Mouse (Mus musculus): ENCODE measurements around the gene Kcng4.

Gene Kcng4

DNA sequence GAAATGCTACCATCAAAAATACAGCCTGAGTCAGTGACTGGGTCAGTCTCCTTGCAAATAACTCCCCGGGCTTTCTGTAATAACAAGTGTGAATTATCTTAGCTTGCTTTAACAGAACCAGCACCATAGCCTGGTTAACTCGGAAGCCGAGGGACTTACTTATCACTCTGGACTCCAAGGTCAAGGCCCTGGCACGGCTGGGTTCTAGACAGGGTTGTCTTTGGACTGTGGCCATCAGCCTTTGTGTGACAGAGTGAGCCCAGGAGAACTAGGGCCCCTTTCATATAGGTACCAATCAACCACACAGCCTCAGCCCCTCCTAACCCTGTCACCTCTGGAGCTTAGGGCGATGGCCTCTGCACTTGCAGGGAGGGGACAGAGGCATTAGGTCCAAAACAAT lies 5.6 kb upstream of the Kcng4 start:
- no peak for DNase-seq (ENCODE audit: low read depth, low spot score)

- DNase-seq (ENCODE audit: low read depth, low spot score), result no peak
These were observed 4.3 kb upstream of the Kcng4 start for GRCm38 (mm10) chr8:119639798-119640197.

- no peak for DNase-seq (ENCODE audit: low read depth, low spot score)
These were observed 2.8 kb upstream of the Kcng4 start for GRCm38 (mm10) chr8:119638261-119638660.

GRCm38 (mm10) chr8:119637381-119637780 lies 1.9 kb upstream of the Kcng4 start:
- no peak for DNase-seq (ENCODE audit: low read depth, low spot score)

- DNase-seq (ENCODE audit: low read depth, low spot score), result no peak
These were observed 1.3 kb upstream of the Kcng4 start for GRCm38 (mm10) chr8:119636766-119637165.

GRCm38 (mm10) chr8:119635958-119636357 lies 478 bp upstream of the Kcng4 start:
- DNase-seq (ENCODE audit: low read depth, low spot score), result no peak

DNA sequence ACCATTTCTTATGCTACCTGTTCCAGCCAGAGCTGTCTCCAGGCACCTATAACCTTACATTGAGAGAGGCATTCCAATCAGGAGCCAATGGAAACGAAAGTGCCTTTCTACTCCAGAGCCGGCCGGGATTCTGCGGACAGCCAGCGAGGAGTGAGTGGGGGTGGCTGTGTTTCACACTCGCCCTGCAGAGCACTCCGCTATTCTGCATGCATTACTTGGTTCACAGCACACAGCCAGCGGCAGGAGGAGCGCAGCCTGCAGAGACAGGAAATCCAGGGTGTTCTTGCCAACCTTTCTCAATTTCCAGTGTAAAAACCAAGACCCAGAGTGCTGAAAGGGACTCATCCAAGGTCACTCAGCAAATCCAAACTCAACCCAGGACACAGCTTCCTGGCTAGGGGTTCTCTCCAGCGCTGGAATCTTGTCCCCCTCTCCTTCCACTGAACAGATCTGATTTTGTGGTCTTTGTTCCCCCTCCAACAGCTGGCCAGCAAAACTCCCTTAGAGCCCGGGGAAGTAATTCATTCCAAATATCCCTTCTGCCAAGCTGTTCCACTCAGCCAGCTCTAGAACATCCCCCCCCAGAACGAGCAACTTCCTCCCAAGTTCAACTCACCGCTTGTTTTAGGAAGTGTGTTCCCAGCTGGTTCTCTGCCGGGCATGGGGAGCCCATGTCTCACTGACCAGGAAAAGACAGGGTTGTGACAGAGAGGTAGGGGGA lies 704 bp downstream of the Kcng4 start:
- no peak for DNase-seq (ENCODE audit: low read depth, low spot score)

GRCm38 (mm10) chr8:119632909-119633308 lies 2.6 kb downstream of the Kcng4 start:
- no peak for DNase-seq (ENCODE audit: low read depth, low spot score)

DNA sequence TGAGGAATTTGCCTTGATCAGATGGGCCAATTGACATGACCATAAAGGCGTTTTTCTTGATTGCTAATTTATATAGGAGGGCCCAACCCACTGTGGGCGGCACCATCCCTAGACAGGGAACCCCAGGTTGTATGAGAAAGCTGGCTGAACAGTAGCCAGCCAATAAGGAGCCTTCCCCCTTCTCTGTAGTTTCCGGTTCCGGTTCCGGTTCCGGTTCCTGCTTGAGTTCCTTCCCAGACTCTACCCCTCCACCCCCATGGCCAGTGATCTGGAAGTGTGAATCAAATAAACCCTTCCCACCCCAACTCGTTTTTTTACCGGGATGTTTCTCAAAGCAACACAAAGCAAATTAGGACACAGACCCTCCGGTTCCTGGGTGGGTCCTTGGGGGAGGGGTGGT lies 3.2 kb downstream of the Kcng4 start:
- DNase-seq (ENCODE audit: low read depth, low spot score), result no peak

DNA sequence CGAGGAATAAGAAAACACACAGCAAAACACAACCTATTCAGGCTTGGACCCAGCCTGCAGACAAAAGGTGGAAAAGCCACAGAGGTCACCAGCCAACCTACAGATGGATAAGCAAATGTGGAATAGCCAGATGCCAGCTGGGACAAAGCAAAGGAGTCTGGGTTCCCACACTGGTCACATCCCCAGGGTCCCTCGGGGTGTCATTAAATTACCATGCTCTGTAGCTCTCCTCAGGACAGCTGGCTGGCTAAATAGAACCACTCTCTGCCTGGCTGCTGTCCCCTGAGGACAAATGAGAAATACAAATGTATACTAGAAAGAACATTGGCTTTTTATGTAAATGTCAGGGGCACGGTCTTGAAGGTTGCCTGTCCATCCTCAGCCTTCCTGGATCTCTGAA lies 4.6 kb downstream of the Kcng4 start:
- DNase-seq (ENCODE audit: low read depth, low spot score), result no peak

DNA sequence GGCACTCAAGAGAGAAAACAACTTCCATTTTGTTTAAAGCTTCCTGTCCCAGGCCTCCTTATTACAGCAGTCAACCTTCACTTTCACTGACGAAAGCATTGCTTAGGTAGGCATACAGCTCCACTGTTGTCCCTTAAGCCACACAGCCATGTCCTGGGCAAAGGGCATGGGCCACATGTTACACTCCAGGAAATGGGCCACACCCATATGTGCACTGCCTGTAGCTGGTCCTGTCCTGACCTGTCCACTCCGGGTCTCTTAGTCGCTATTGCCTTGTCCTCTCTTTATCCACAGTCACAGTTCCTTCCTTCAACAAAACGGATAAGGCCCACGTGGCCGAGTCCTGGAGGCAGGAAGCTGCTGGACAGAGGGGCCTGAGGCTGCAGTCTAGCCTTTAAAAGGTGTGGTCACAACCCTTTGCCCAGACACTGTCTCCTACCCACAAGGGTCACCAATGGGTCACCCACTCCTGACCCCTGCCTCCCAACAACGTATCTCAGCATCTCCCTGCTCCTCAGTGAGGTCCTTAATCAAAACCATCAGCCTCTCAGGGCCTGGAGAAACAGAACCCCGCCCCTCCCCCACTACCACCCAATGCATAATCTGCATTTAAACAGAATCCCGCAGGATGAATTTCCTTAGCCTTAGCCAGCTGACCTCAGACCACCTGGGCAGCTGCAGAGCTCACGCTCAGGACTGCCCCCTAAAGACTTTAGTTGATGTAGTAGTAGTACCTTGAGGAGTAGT lies 7.7 kb downstream of the Kcng4 start:
- DNase-seq (ENCODE audit: low read depth, low spot score), result no peak

GRCm38 (mm10) chr8:119627199-119627598 lies 8.3 kb downstream of the Kcng4 start:
- DNase-seq (ENCODE audit: low read depth, low spot score), result no peak

DNA sequence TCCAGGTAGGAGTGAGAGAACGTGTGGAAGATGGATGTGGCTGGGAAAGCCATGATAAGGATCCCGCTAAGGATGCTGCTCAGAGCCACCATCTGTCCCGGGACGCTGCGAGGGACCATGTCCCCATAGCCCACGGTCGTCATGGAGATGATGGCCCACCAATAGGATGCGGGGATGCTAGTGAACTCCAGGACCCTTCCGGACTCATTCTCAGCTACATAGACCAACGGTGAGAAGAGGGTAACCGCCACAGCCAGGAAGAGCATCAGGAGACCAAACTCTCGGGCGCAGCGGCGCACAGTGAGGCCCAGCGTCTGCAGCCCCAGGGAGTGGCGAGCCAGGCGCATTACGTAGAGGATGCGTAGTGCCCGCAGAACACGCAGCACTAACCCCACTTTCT lies 9.7 kb downstream of the Kcng4 start:
- DNase-seq (ENCODE audit: low read depth, low spot score), result no peak

DNA sequence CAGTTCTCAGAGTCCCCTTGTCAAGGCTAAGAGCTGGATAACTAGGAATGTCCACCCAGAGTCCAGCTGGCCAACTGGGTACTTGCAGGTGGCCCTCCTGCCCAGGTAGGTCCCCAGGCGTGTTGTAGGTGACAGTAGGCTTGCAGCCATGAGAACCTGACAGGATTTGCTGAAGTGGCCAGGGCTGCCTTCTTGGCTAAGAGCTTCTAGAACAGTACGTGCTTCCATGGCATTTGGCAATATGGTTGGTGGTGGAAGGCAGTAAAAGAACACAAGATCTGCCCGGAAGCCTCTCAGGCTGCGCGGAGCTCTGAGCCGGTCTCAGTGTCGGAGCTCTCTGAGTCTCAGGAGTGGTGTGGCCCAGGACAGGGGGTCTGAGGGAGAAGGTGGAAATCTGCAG lies 10.6 kb downstream of the Kcng4 start:
- DNase-seq (ENCODE audit: low read depth, low spot score), result no peak

DNA sequence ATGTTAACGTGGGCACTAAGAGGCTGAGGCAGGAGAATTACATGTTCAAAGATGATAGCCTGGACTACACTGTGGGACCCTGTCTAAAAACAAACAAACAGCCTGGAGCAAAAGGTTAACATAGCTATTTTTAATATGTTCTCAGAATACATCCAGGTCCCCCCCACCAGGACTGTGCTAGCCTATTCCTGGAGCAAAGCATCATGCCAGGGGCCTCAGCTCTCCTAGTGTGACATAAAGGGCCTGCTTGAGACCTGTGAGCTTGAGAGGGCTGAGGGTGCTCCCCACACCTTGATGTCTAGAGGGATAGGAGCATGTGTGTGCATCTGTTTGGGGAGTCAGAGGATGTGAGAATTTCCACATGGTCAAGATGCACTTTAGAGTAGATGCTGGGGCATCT lies 11.7 kb downstream of the Kcng4 start:
- DNase-seq (ENCODE audit: low read depth, low spot score), result no peak

GRCm38 (mm10) chr8:119623061-119623460 lies 12.4 kb downstream of the Kcng4 start:
- no peak for DNase-seq (ENCODE audit: low read depth, low spot score)

DNA sequence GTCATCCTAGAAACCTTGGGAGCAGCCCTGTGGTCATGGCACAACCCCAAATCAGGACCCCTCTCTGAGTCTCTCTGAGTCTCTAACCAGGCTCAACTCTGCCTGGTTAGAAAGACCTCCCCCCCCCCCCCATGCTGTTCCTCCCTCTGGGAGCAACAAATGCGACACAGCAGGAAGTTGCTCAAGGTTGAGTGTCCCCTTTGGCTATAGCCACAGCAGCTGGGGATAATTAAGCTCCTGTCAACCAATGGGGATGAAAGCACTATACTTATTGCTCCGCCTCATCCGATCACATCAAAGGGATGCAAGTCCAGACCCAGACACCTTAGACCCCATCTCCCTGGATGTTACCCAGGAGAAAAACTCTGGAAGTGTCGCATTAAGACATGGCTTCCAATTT lies 12.9 kb downstream of the Kcng4 start:
- no peak for DNase-seq (ENCODE audit: low read depth, low spot score)

GRCm38 (mm10) chr8:119620848-119621465 lies 14.5 kb downstream of the Kcng4 start:
- no peak for DNase-seq (ENCODE audit: low read depth, low spot score)

- DNase-seq (ENCODE audit: low read depth, low spot score), result no peak
These were observed 15.2 kb downstream of the Kcng4 start for GRCm38 (mm10) chr8:119620116-119620840.

DNA sequence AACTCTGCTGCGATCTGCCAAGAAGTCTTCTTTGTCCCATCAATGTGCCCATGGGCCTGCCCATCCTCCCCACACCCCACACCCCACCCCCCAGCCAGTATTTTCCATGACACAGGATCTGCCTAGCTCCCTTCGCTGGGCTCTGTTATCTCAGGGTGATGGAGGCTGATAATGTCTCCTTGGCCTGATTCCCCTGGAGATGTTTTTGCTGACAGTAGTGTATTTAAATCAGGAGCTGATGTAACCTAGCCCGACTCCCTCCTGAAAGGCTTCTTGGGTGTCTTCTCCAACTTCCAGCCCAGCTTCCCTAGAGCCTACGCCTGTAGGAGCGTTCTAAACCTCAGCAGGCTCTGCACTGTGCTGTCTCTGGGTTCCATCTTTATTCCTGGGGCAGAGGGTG lies 16.6 kb downstream of the Kcng4 start:
- DNase-seq (ENCODE audit: low read depth, low spot score), result no peak

DNA sequence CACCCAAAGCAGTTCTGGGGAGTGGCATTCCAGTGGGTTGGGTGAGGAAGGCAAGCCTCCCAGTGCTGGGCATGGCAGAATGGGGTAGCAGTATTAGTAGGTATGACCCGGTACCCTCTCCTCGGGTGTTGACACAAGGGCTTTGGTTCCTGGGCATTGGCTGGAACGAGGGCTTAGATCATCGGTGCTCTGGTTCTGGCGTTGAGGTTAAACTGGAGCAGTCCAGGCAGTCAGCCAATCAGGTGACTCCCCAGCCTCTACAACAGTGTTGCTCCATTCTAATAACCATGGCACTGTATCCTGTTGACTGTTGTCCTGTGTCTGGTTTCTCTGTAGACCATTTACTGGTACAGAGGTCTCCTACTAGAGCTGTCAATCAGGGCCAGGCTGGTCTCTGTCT lies 17.9 kb downstream of the Kcng4 start:
- no peak for DNase-seq (ENCODE audit: low read depth, low spot score)

DNA sequence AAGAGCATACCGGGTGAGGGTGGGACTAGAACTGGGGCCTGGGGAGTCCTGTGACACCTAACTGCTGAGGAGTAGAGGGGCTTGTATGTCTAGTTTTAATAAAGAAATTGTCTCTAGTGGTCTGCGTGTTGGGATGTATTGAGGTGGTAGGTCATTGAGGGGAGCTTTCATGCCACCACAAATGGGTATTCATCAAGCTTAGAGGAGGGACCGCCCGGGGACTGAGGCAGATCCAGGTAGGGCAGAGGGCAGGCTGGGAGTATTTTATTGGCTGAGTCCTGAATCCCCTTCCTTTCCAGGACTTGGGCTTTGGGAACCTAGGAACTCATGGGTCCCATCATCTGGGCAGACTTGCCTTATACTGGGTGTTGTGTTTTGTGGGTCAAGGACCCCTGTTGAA lies 18.7 kb downstream of the Kcng4 start:
- DNase-seq (ENCODE audit: low read depth, low spot score), result no peak

Data from CD4-positive, CD25-positive, alpha-beta regulatory T cell, adult 2 months (primary cell).